Mouse (Mus musculus): ENCODE measurements around the gene 1190005I06Rik. TPM values are rescaled to one million over a fixed set of nuclear protein-coding genes. Genes with fewer than 3 reads are reported as not detected.
A peak's percentile ranks its signal among the peaks of the same experiment; 100 is the strongest.

The 1190005I06Rik gene
- 15.8 and 17.3 TPM in 2 replicates for polyA plus RNA-seq (2015; fragmentation: Nextera tagmentation; extraction: Ambion mirVana)

- H3K4me1 ChIP-seq (replicated peaks) = peaks cover 8% of the 10 kb centered on the region; the same call in 1 of the 2 replicates
- no peak within 1 kb of the TSS for H3K9ac ChIP-seq
- WGBS = 58% methylated on average over 7 of the region's 7 CpGs
- no peak within 1 kb of the TSS for H3K4me2 ChIP-seq
- ATAC-seq (ENCODE audit: low FRiP score, low read depth) = no peak
- H3K27ac ChIP-seq (replicated peaks) = no peak within 1 kb of the TSS
- H3K4me3 ChIP-seq = no peak within 1 kb of the TSS
- no peaks in the 10 kb centered on the region for H3K27me3 ChIP-seq
- H3K9me3 ChIP-seq = no peaks in the 10 kb centered on the region
- H3K36me3 ChIP-seq = no peaks in the 10 kb centered on the region
Measured at GRCm38 (mm10) chr8:120647532-120647931, at the start of gene 1190005I06Rik. TSS of gene 1190005I06Rik (minus strand) at chr8:120647632.

- Histone ChIP-seq H3K9ac (no peak overlapping the region), H3K27me3 (no peaks in the 10 kb centered on the region), H3K4me2 (no peak overlapping the region), H3K36me3 (no peaks in the 10 kb centered on the region), H3K4me1 (replicated peaks) (peaks cover 8% of the 10 kb centered on the region), H3K9me3 (no peaks in the 10 kb centered on the region), H3K27ac (replicated peaks) (peak overlapping the region; percentile 13; the same call in 1 of the 2 replicates), H3K4me3 (no peak overlapping the region)
- ATAC-seq (ENCODE audit: low FRiP score, low read depth) = no peak
- WGBS = 47% methylated on average over 13 of the region's 13 CpGs
Measured at GRCm38 (mm10) chr8:120696401-120697153, 49.1 kb upstream of the 1190005I06Rik start.

- no peaks in the 10 kb centered on the region for H3K9me3 ChIP-seq
- no peak overlapping the region for H3K4me3 ChIP-seq
- 56% methylated on average over 22 of the region's 22 CpGs for WGBS
- no peaks in the 10 kb centered on the region for H3K36me3 ChIP-seq
- peaks cover 8% of the 10 kb centered on the region for H3K4me1 ChIP-seq (replicated peaks)
- no peaks in the 10 kb centered on the region for H3K27me3 ChIP-seq
- no peak for ATAC-seq (ENCODE audit: low FRiP score, low read depth)
- no peak overlapping the region for H3K27ac ChIP-seq (replicated peaks)
- no peak overlapping the region for H3K9ac ChIP-seq
- H3K4me2 ChIP-seq = no peak overlapping the region
Measured at GRCm38 (mm10) chr8:120693861-120694493, 46.5 kb upstream of the 1190005I06Rik start.

GRCm38 (mm10) chr8:120692934-120693333 is 45.5 kb upstream of the 1190005I06Rik start:
- no peak overlapping the region for H3K4me2 ChIP-seq
- no peak overlapping the region for H3K27ac ChIP-seq (replicated peaks)
- H3K4me1 ChIP-seq (replicated peaks) = peaks cover 8% of the 10 kb centered on the region
- no peaks in the 10 kb centered on the region for H3K9me3 ChIP-seq
- H3K27me3 ChIP-seq = no peaks in the 10 kb centered on the region
- no peak overlapping the region for H3K9ac ChIP-seq
- H3K4me3 ChIP-seq = no peak overlapping the region
- ATAC-seq (ENCODE audit: low FRiP score, low read depth) = no peak
- 73% methylated on average over 4 of the region's 4 CpGs for WGBS
- no peaks in the 10 kb centered on the region for H3K36me3 ChIP-seq

GRCm38 (mm10) chr8:120688511-120688910 is 41.1 kb upstream of the 1190005I06Rik start:
- Histone ChIP-seq H3K4me1 (replicated peaks) (no peaks in the 10 kb centered on the region), H3K36me3 (no peaks in the 10 kb centered on the region), H3K9me3 (no peaks in the 10 kb centered on the region), H3K4me2 (no peak overlapping the region), H3K4me3 (no peak overlapping the region), H3K9ac (no peak overlapping the region), H3K27me3 (no peaks in the 10 kb centered on the region), H3K27ac (replicated peaks) (no peak overlapping the region)
- no peak for ATAC-seq (ENCODE audit: low FRiP score, low read depth)
- WGBS = 91% methylated on average over 7 of the region's 7 CpGs

- Histone ChIP-seq H3K4me3 (no peak overlapping the region), H3K27me3 (no peaks in the 10 kb centered on the region), H3K4me2 (no peak overlapping the region), H3K9me3 (no peaks in the 10 kb centered on the region), H3K9ac (no peak overlapping the region), H3K36me3 (no peaks in the 10 kb centered on the region), H3K27ac (replicated peaks) (no peak overlapping the region), H3K4me1 (replicated peaks) (no peaks in the 10 kb centered on the region)
- ATAC-seq (ENCODE audit: low FRiP score, low read depth) = no peak
- 74% methylated on average over 8 of the region's 8 CpGs for WGBS
Measured at GRCm38 (mm10) chr8:120687786-120688185, 40.4 kb upstream of the 1190005I06Rik start.

- Histone ChIP-seq H3K27ac (replicated peaks) (no peak overlapping the region), H3K4me3 (no peak overlapping the region), H3K36me3 (no peaks in the 10 kb centered on the region), H3K27me3 (no peaks in the 10 kb centered on the region), H3K9ac (no peak overlapping the region), H3K4me2 (no peak overlapping the region), H3K4me1 (replicated peaks) (no peaks in the 10 kb centered on the region), H3K9me3 (no peaks in the 10 kb centered on the region)
- ATAC-seq (ENCODE audit: low FRiP score, low read depth) = no peak
- 82% methylated on average over 5 of the region's 5 CpGs for WGBS
Measured at GRCm38 (mm10) chr8:120686576-120686975, 39.1 kb upstream of the 1190005I06Rik start.

GRCm38 (mm10) chr8:120686051-120686450 is 38.6 kb upstream of the 1190005I06Rik start:
- Histone ChIP-seq H3K4me2 (no peak overlapping the region), H3K36me3 (no peaks in the 10 kb centered on the region), H3K9me3 (no peaks in the 10 kb centered on the region), H3K4me1 (replicated peaks) (no peaks in the 10 kb centered on the region), H3K9ac (no peak overlapping the region), H3K27me3 (no peaks in the 10 kb centered on the region), H3K27ac (replicated peaks) (no peak overlapping the region), H3K4me3 (no peak overlapping the region)
- ATAC-seq (ENCODE audit: low FRiP score, low read depth) = no peak
- WGBS = 88% methylated on average over 13 of the region's 13 CpGs

GRCm38 (mm10) chr8:120685591-120685990 is 38.2 kb upstream of the 1190005I06Rik start:
- 87% methylated on average over 8 of the region's 8 CpGs for WGBS
- no peak for ATAC-seq (ENCODE audit: low FRiP score, low read depth)
- no peaks in the 10 kb centered on the region for H3K4me1 ChIP-seq (replicated peaks)
- no peaks in the 10 kb centered on the region for H3K27me3 ChIP-seq
- H3K36me3 ChIP-seq = no peaks in the 10 kb centered on the region
- no peak overlapping the region for H3K27ac ChIP-seq (replicated peaks)
- H3K4me3 ChIP-seq = no peak overlapping the region
- H3K4me2 ChIP-seq = no peak overlapping the region
- no peak overlapping the region for H3K9ac ChIP-seq
- no peaks in the 10 kb centered on the region for H3K9me3 ChIP-seq

GRCm38 (mm10) chr8:120685097-120685496 is 37.7 kb upstream of the 1190005I06Rik start:
- Histone ChIP-seq H3K4me1 (replicated peaks) (no peaks in the 10 kb centered on the region), H3K9ac (no peak overlapping the region), H3K4me3 (no peak overlapping the region), H3K27me3 (no peaks in the 10 kb centered on the region), H3K9me3 (no peaks in the 10 kb centered on the region), H3K27ac (replicated peaks) (no peak overlapping the region), H3K4me2 (no peak overlapping the region), H3K36me3 (no peaks in the 10 kb centered on the region)
- ATAC-seq (ENCODE audit: low FRiP score, low read depth) = no peak
- 75% methylated on average over 5 of the region's 5 CpGs for WGBS

- WGBS = 67% methylated on average over 5 of the region's 5 CpGs
- Histone ChIP-seq H3K9me3 (no peaks in the 10 kb centered on the region), H3K4me3 (no peak overlapping the region), H3K36me3 (no peaks in the 10 kb centered on the region), H3K4me2 (no peak overlapping the region), H3K9ac (no peak overlapping the region), H3K27ac (replicated peaks) (no peak overlapping the region), H3K27me3 (no peaks in the 10 kb centered on the region), H3K4me1 (replicated peaks) (no peaks in the 10 kb centered on the region)
- ATAC-seq (ENCODE audit: low FRiP score, low read depth) = no peak
Measured at GRCm38 (mm10) chr8:120684082-120684481, 36.6 kb upstream of the 1190005I06Rik start.

GRCm38 (mm10) chr8:120683602-120684001 is 36.2 kb upstream of the 1190005I06Rik start:
- 17% methylated on average over 10 of the region's 10 CpGs for WGBS

More at GRCm38 (mm10) chr8:120683602-120684001, 36.2 kb upstream of the 1190005I06Rik start:
- Histone ChIP-seq H3K4me2 (no peak overlapping the region), H3K4me3 (no peak overlapping the region), H3K9me3 (no peaks in the 10 kb centered on the region), H3K36me3 (no peaks in the 10 kb centered on the region), H3K27ac (replicated peaks) (no peak overlapping the region), H3K27me3 (no peaks in the 10 kb centered on the region), H3K9ac (no peak overlapping the region), H3K4me1 (replicated peaks) (no peaks in the 10 kb centered on the region)
- no peak for ATAC-seq (ENCODE audit: low FRiP score, low read depth)

Data from hindbrain, embryonic 15.5 days (tissue).